Mouse (Mus musculus): ENCODE measurements around the gene Rps7. TPM values are rescaled to one million over a fixed set of nuclear protein-coding genes. Genes with fewer than 3 reads are reported as not detected.

Gene Rps7
- polyA plus RNA-seq, 1 experiment = 24.6 TPM

DNA sequence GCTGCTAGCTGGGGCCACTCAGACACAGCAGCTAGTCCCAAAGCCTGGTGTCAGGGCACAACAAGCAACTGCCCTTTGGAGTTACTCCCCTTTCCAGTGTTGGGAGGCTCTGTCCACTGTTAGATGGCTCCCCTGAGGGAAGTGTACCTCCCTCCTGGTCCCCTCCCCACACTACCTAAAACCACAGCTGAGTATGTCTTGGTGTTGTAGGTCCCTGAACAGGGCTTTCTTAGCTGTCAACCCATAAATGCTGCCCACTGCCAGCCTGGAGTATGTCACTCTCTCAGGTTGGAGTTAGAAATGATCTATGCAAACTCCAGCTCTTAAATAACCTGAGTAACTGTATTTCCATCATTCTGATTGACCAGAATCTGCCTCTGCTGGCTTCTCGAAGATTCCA lies 13.1 kb downstream of the Rps7 start:
- Histone ChIP-seq H3K4me3 (replicated peaks) (no peak overlapping the region), H3K9me3 (ENCODE audit: control insufficient read depth, low read length) (no peaks in the 10 kb centered on the region), H3K36me3 (ENCODE audit: control insufficient read depth) (no peaks in the 10 kb centered on the region), H3K4me1 (ENCODE audit: control insufficient read depth) (peaks cover 10% of the 10 kb centered on the region), H3K27me3 (ENCODE audit: control insufficient read depth) (no peaks in the 10 kb centered on the region)
- TF ChIP-seq TAL1 (IDR thresholded peaks at IDR 0.05; ENCODE audit: low read length) = no peak
- no peak for TF ChIP-seq GATA1 (IDR thresholded peaks at IDR 0.05; ENCODE audit: low read length)

DNA sequence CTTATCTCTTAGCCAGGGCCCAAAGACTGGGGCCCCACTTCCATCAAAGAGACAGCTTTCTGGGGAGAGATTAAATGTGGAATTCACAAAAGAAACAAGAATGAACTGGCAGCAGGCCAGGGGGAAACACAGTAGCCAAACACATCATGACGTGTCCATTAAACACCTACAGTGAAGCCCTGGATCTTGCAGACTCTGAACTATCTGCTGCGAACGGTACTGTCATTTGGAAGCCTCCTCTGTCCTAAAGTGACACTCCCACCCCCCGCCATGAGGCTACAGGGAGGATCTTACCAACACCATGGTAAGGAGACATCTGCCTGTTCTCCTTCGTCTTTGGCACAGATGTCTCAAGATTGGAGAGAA lies 13.6 kb downstream of the Rps7 start:
- no peak for TF ChIP-seq GATA1 (IDR thresholded peaks at IDR 0.05; ENCODE audit: low read length)
- TF ChIP-seq TAL1 (IDR thresholded peaks at IDR 0.05; ENCODE audit: low read length) = no peak
- no peak overlapping the region for H3K4me3 ChIP-seq (replicated peaks)
- H3K36me3 ChIP-seq (ENCODE audit: control insufficient read depth) = no peaks in the 10 kb centered on the region
- H3K9me3 ChIP-seq (ENCODE audit: control insufficient read depth, low read length) = no peaks in the 10 kb centered on the region
- H3K27me3 ChIP-seq (ENCODE audit: control insufficient read depth) = no peaks in the 10 kb centered on the region
- H3K4me1 ChIP-seq (ENCODE audit: control insufficient read depth) = peaks cover 10% of the 10 kb centered on the region

DNA sequence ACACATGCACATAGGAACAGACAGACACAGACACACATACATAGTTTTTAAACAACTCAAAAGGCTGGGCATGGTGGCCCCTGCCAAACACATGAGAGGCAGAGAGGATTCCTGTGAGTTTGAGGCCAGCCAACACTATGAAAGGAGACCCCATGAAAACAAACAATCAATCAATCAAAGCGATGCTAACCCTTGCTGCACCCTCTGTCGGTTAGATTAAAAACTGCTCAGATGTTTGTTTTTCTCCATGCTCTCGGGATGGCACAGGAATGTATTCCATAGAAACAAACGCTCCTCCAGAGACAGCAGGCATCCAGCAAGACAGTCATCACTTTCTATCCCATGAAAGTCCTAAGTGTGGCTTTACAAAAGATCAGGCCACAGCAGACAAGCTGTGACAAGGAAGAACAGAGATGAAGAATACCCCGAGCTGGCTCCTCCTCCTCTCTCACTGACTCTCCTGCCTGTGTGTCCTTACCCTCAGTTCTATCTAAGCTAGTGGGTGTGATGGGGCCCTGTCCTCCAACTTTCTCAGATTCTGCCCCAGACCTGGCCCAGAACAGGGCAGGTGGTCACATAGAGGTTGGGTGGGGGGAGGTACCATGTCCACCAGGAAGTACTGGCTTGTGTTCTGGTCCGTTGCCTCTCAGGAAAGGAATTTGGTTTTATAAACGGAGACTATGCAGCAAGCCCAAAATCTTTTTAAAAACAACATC lies 14.1 kb downstream of the Rps7 start:
- no peak for TF ChIP-seq GATA1 (IDR thresholded peaks at IDR 0.05; ENCODE audit: low read length)
- no peak for TF ChIP-seq TAL1 (IDR thresholded peaks at IDR 0.05; ENCODE audit: low read length)
- H3K4me1 ChIP-seq (ENCODE audit: control insufficient read depth) = peaks cover 10% of the 10 kb centered on the region
- H3K27me3 ChIP-seq (ENCODE audit: control insufficient read depth) = no peaks in the 10 kb centered on the region
- no peaks in the 10 kb centered on the region for H3K9me3 ChIP-seq (ENCODE audit: control insufficient read depth, low read length)
- H3K4me3 ChIP-seq (replicated peaks) = no peak overlapping the region
- H3K36me3 ChIP-seq (ENCODE audit: control insufficient read depth) = no peaks in the 10 kb centered on the region

DNA sequence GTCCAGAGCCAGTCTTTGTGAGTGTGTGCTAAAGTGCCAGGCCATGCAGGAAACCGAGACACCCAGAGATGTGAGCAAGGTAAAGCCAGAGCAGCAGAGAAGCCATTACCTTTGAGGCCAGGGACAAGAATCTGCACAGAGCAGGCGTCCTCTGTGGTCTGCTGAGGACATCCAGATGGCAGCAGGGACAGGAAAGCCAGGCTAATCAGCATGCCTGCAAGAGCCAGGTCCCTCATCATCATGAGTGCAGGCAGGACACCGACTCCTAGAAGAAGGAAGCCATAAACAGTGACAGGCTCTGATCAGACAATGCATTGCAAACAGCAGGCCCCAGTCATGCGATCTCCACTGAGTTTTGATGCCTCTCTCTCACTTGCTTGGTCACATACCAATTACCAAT lies 18.5 kb downstream of the Rps7 start:
- no peak overlapping the region for H3K4me3 ChIP-seq (replicated peaks)

DNA sequence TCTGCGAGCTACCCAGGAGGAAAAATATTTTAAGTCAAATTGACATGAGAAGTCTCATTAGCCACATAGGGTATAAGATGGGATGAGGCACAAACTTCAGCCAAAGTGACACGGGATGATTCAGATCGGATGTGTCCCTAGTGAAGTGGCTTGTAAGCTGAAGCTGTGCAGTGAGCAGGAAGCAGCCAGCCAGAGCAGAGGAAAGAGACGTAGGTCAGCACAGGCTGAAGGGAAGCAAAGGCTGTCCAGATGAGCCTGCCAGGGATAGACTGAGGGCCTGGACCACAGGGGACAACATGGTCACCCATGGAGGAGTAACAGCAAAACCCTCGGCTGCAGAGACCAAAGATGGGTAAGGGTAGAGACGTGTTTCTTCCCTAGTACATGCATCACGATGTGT lies 21.4 kb downstream of the Rps7 start:
- no peak for TF ChIP-seq TAL1 (IDR thresholded peaks at IDR 0.05; ENCODE audit: low read length)
- no peak for TF ChIP-seq GATA1 (IDR thresholded peaks at IDR 0.05; ENCODE audit: low read length)
- no peaks in the 10 kb centered on the region for H3K9me3 ChIP-seq (ENCODE audit: control insufficient read depth, low read length)
- H3K36me3 ChIP-seq (ENCODE audit: control insufficient read depth) = no peaks in the 10 kb centered on the region

More for the DNA sequence above, 18.5 kb downstream of the Rps7 start:
- H3K9me3 ChIP-seq (ENCODE audit: control insufficient read depth, low read length) = no peaks in the 10 kb centered on the region
- H3K27me3 ChIP-seq (ENCODE audit: control insufficient read depth) = no peaks in the 10 kb centered on the region
- no peaks in the 10 kb centered on the region for H3K36me3 ChIP-seq (ENCODE audit: control insufficient read depth)
- H3K4me1 ChIP-seq (ENCODE audit: control insufficient read depth) = peaks cover 7% of the 10 kb centered on the region
- TF ChIP-seq GATA1 (IDR thresholded peaks at IDR 0.05; ENCODE audit: low read length) = no peak
- no peak for TF ChIP-seq TAL1 (IDR thresholded peaks at IDR 0.05; ENCODE audit: low read length)

DNA sequence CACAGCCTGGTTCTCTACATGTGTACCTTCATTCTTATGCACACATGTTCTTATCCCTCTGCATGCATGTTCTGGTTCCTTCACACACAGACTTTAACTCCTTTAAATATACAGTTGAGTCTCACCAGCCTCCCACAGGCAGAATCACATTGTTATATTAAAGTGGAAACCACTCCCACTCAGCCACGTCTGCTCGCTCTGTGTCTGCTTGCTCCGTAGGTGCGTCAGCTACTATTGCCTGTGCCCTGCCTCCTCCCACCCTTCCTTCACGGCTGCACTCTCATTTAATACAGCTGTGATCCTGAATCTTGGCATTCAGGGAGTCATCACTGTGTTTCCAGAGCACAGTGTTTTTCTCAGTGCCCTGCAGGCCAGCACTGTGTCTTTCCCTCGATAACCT lies 23.4 kb downstream of the Rps7 start:
- Histone ChIP-seq H3K4me1 (ENCODE audit: control insufficient read depth) (no peaks in the 10 kb centered on the region), H3K9me3 (ENCODE audit: control insufficient read depth, low read length) (no peaks in the 10 kb centered on the region)
- TF ChIP-seq GATA1 (IDR thresholded peaks at IDR 0.05; ENCODE audit: low read length) = no peak
- TF ChIP-seq TAL1 (IDR thresholded peaks at IDR 0.05; ENCODE audit: low read length) = no peak

More for the DNA sequence above, 21.4 kb downstream of the Rps7 start:
- no peaks in the 10 kb centered on the region for H3K27me3 ChIP-seq (ENCODE audit: control insufficient read depth)
- H3K4me1 ChIP-seq (ENCODE audit: control insufficient read depth) = no peaks in the 10 kb centered on the region
- H3K4me3 ChIP-seq (replicated peaks) = no peak overlapping the region

DNA sequence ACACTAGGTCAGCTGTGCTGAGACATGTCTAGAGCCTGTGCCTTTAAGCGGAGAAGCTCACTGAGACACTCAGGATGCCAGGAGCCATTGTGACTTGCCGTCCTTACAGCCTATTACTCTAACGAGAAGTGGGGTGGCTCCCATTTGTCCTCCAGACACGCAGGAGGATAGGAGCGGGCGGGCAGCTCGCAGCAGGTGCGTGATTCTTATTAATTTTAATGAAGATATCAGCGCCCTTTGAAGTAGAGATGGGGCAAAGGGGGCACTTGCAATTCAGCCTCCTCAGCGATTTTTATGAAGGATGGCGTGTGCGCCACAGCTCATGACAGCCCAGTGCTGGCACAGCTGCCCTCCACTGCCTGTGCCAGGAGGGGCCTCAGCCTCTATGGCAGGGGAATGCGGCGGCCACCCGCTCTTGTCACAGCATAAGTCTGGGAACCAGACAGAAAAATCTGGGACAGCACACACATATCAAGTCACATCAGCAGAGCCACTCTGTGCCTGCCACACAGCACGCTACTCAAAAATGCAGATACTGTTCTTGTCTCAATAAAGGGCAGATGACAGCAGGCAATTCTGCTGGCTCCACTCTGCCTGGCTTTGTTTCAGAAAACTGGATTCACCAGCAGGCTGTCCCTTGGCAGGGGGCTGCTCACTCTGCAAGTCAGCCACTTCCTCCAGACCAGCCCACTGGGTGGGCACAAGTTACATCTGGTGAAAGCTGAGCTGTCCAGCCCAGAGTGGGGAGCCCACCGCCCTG lies 28.0 kb downstream of the Rps7 start:
- TF ChIP-seq TAL1 (IDR thresholded peaks at IDR 0.05; ENCODE audit: low read length) = no peak
- no peak for TF ChIP-seq GATA1 (IDR thresholded peaks at IDR 0.05; ENCODE audit: low read length)
- Histone ChIP-seq H3K36me3 (ENCODE audit: control insufficient read depth) (no peaks in the 10 kb centered on the region), H3K4me3 (replicated peaks) (no peak overlapping the region), H3K27me3 (ENCODE audit: control insufficient read depth) (no peaks in the 10 kb centered on the region), H3K4me1 (ENCODE audit: control insufficient read depth) (no peaks in the 10 kb centered on the region), H3K9me3 (ENCODE audit: control insufficient read depth, low read length) (no peaks in the 10 kb centered on the region)

More for the DNA sequence above, 23.4 kb downstream of the Rps7 start:
- H3K4me3 ChIP-seq (replicated peaks) = no peak overlapping the region
- H3K27me3 ChIP-seq (ENCODE audit: control insufficient read depth) = no peaks in the 10 kb centered on the region
- H3K36me3 ChIP-seq (ENCODE audit: control insufficient read depth) = no peaks in the 10 kb centered on the region

DNA sequence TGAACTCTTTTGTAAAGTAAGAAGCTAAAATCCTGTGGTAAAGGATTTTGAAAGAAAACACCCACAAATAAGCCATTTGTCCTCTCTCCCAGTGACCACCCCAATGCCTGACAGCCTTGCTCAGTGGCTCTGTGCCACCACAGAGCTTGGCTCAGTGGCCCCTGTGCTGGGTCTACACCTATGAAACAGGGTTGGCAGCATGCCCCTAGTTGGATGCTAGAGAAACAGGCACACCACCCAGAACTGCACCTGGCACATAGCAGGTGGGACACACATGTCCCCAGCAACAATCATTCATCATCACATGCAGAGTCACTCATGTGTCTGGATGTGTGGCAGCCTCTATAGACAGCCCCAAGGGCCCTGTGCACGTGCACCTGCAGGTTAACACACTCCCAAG lies 32.3 kb downstream of the Rps7 start:
- H3K9me3 ChIP-seq (ENCODE audit: control insufficient read depth, low read length) = no peaks in the 10 kb centered on the region
- H3K4me1 ChIP-seq (ENCODE audit: control insufficient read depth) = no peaks in the 10 kb centered on the region; the same call in 1 of the 2 replicates
- no peak for TF ChIP-seq GATA1 (IDR thresholded peaks at IDR 0.05; ENCODE audit: low read length)
- no peak for TF ChIP-seq TAL1 (IDR thresholded peaks at IDR 0.05; ENCODE audit: low read length)
- H3K4me3 ChIP-seq (replicated peaks) = no peak overlapping the region
- H3K36me3 ChIP-seq (ENCODE audit: control insufficient read depth) = no peaks in the 10 kb centered on the region
- 0 out of 2 replicates have a peak, but pooled peaks cover 3% of the 10 kb centered on the region for H3K27me3 ChIP-seq (ENCODE audit: control insufficient read depth)

DNA sequence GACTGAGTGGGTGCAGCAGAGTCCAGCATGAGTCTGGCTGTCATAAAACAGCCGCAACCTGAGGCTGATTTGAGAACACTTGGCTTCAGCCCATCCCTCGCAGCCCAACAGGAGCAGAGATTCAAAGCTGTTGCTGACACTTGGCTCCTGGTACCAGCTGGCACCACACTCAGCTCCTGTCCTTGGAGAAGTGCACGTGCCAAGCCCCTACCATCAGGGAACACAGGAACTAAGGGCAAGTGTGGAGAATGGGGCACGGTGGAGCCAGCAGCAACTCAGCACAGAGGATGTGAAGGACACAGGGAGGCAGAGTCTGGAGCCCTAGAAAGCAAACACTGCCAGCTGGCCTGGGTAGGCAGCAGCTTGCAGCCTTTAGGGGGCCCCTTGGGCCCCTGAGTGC lies 33.5 kb downstream of the Rps7 start:
- Histone ChIP-seq H3K36me3 (ENCODE audit: control insufficient read depth) (no peaks in the 10 kb centered on the region), H3K4me1 (ENCODE audit: control insufficient read depth) (no peaks in the 10 kb centered on the region; the same call in 1 of the 2 replicates), H3K4me3 (replicated peaks) (no peak overlapping the region), H3K27me3 (ENCODE audit: control insufficient read depth) (0 out of 2 replicates have a peak, but pooled peaks cover 3% of the 10 kb centered on the region), H3K9me3 (ENCODE audit: control insufficient read depth, low read length) (no peaks in the 10 kb centered on the region)
- no peak for TF ChIP-seq TAL1 (IDR thresholded peaks at IDR 0.05; ENCODE audit: low read length)
- TF ChIP-seq GATA1 (IDR thresholded peaks at IDR 0.05; ENCODE audit: low read length) = no peak
